ENCODE assay signal across 10 mouse cellular contexts in genomic region chr13:62786135-62786493, GRCm38 (mm10). TPM values are rescaled to one million over a fixed set of nuclear protein-coding genes. Genes with fewer than 3 reads are reported as not detected.
DNase-seq lines count a peak whose midpoint lies in the region; ATAC-seq and TF ChIP-seq lines count a peak whose summit lies in the region.
"Not testable (repeated sequence)": the region's sequence is repeated elsewhere in the genome, so short reads cannot be mapped to it uniquely, and the experiment has no call there.
"Had no signal": no experiment of that assay in that cellular context is flagged by ENCODE, and none has a peak within 500 bp of the region (broad histone marks: within the 10 kb centered on the region; RNA-seq: fewer than 3 reads in every experiment).

No protein-coding gene starts in this region.

- TF ChIP-seq CTCF in MEL (IDR thresholded peaks at IDR 0.05 in 2 of 3, conservative IDR thresholded peaks at IDR 0.05 in 1 of 3; ENCODE audit: control insufficient read depth in 1 of 3, insufficient read depth in 1 of 3, low read depth in 2 of 3, low read length in 3 of 3, poor library complexity in 1 of 3, severe bottlenecking in 1 of 3); layer of hippocampus, adult 2 months (conservative IDR thresholded peaks at IDR 0.05); small intestine, adult 2 months (IDR thresholded peaks at IDR 0.05; ENCODE audit: extremely low read depth, insufficient read length, insufficient replicate concordance, low read depth, low read length): not testable (repeated sequence)

- H3K4me2 ChIP-seq in heart, embryonic 11.5 days = peak overlapping the region; percentile 70
- H3K4me2 ChIP-seq in hindbrain, embryonic 15.5 days = peak overlapping the region; percentile 58
- H3K4me2 ChIP-seq in liver, embryonic 15.5 days = peak overlapping the region; percentile 74
- H3K4me2 ChIP-seq in midbrain, embryonic 13.5 days (replicated peaks) = peak overlapping the region; percentile 69

- not testable (repeated sequence) for H3K27me3 ChIP-seq in MEL (ENCODE audit: control insufficient read depth in 1 of 2, insufficient read depth in 2 of 2, low read length in 2 of 2); forebrain, embryonic 10.5 days (ENCODE audit: poor library complexity, severe bottlenecking); heart, embryonic 11.5 days (ENCODE audit: control insufficient read depth, insufficient read depth, low read length); hindbrain, embryonic 15.5 days; liver, embryonic 15.5 days; midbrain, embryonic 13.5 days; small intestine, adult 2 months (ENCODE audit: control insufficient read depth, insufficient read depth, low read length)

- peak overlapping the region; percentile 73 to 87 for H3K4me3 ChIP-seq in MEL (ENCODE audit: control insufficient read depth in 1 of 2, insufficient read depth in 1 of 2, low read depth in 2 of 2, low read length in 2 of 2)
- H3K4me3 ChIP-seq in forebrain, embryonic 10.5 days = peak overlapping the region; percentile 61
- peak overlapping the region; percentile 56 for H3K4me3 ChIP-seq in heart, embryonic 11.5 days (ENCODE audit: low read depth, low read length)
- H3K4me3 ChIP-seq in hindbrain, embryonic 15.5 days = peak overlapping the region; percentile 61
- H3K4me3 ChIP-seq in layer of hippocampus, adult 2 months = peak overlapping the region; percentile 65
- H3K4me3 ChIP-seq in liver, embryonic 15.5 days (replicated peaks) = peak overlapping the region; percentile 60
- peak overlapping the region; percentile 55 for H3K4me3 ChIP-seq in midbrain, embryonic 13.5 days (replicated peaks)
- peak overlapping the region; percentile 80 for H3K4me3 ChIP-seq in small intestine, adult 2 months (ENCODE audit: low read depth, low read length)

- not testable (repeated sequence) for TF ChIP-seq RAD21 in MEL (IDR thresholded peaks at IDR 0.05; ENCODE audit: low read depth, low read length)

- not testable (repeated sequence) for DNase-seq in MEL (ENCODE audit: low read depth, low spot score); forebrain, embryonic 10.5 days (ENCODE audit: extremely low spot score, low spot score); layer of hippocampus, adult 2 months (ENCODE audit: low spot score in 2 of 2)

- not testable (repeated sequence) for TF ChIP-seq EP300 in MEL (IDR thresholded peaks at IDR 0.05; ENCODE audit: low read depth in 1 of 2, low read length in 2 of 2)

- not testable (repeated sequence) for H3K4me1 ChIP-seq in MEL (ENCODE audit: control insufficient read depth in 1 of 2, insufficient read depth in 2 of 2, low read length in 2 of 2); forebrain, embryonic 10.5 days; heart, embryonic 11.5 days (ENCODE audit: control insufficient read depth, insufficient read depth, low read length); hindbrain, embryonic 15.5 days (replicated peaks); liver, embryonic 15.5 days (replicated peaks); midbrain, embryonic 13.5 days (replicated peaks); small intestine, adult 2 months (ENCODE audit: control insufficient read depth, insufficient read depth, insufficient read length, low read length)

- H3K9ac ChIP-seq in MEL (ENCODE audit: control insufficient read depth, low read depth, low read length, poor library complexity, severe bottlenecking) = peak overlapping the region; percentile 84
- H3K9ac ChIP-seq in heart, embryonic 11.5 days (ENCODE audit: low read depth, low read length) = not testable (repeated sequence)
- peak overlapping the region; percentile 47 for H3K9ac ChIP-seq in hindbrain, embryonic 15.5 days
- 0 out of 2 replicates have a peak overlapping the region, but pooled peaks have one; percentile 38 for H3K9ac ChIP-seq in liver, embryonic 15.5 days
- H3K9ac ChIP-seq in midbrain, embryonic 13.5 days (replicated peaks) = peak overlapping the region; percentile 55; the same call in 1 of the 2 replicates

- not testable (repeated sequence) for TF ChIP-seq POLR2A in MEL (IDR thresholded peaks at IDR 0.05; ENCODE audit: control insufficient read depth in 1 of 2, insufficient read depth in 1 of 2, low read depth in 1 of 2, low read length in 2 of 2, poor library complexity in 1 of 2); small intestine, adult 2 months (IDR thresholded peaks at IDR 0.05; ENCODE audit: low read depth, low read length)

- H3K27ac ChIP-seq in MEL (ENCODE audit: control insufficient read depth, low read depth, low read length); heart, embryonic 11.5 days (ENCODE audit: low read depth, low read length); liver, embryonic 15.5 days (replicated peaks); midbrain, embryonic 13.5 days; small intestine, adult 2 months (ENCODE audit: insufficient read depth, low read depth, low read length): not testable (repeated sequence)
- H3K27ac ChIP-seq in forebrain, embryonic 10.5 days = peak overlapping the region; percentile 72; the same call in 1 of the 2 replicates
- H3K27ac ChIP-seq in hindbrain, embryonic 15.5 days (replicated peaks) = 0 out of 2 replicates have a peak overlapping the region, but pooled peaks have one; percentile 34
- H3K27ac ChIP-seq in layer of hippocampus, adult 2 months = peak overlapping the region; percentile 65; the same call in 1 of the 2 replicates

- ATAC-seq in heart, embryonic 11.5 days (replicated peaks; ENCODE audit: insufficient number of reproducible peaks, low FRiP score, low TSS enrichment); liver, embryonic 15.5 days (ENCODE audit: insufficient read depth): not testable (repeated sequence)
- peak; percentile 17; the same call in 1 of the 2 replicates for ATAC-seq in hindbrain, embryonic 15.5 days (ENCODE audit: low FRiP score, low read depth)
- peak; percentile 40 for ATAC-seq in midbrain, embryonic 13.5 days

- H3K36me3 ChIP-seq in MEL (ENCODE audit: control insufficient read depth in 1 of 2, insufficient read depth in 2 of 2, low read length in 2 of 2); heart, embryonic 11.5 days (ENCODE audit: control insufficient read depth, insufficient read depth, low read length); hindbrain, embryonic 15.5 days; liver, embryonic 15.5 days (replicated peaks); small intestine, adult 2 months (ENCODE audit: control insufficient read depth, insufficient read depth, low read length): not testable (repeated sequence)
- H3K36me3 ChIP-seq in forebrain, embryonic 10.5 days (replicated peaks) = peaks cover 23% of the 10 kb centered on the region
- peaks cover 10% of the 10 kb centered on the region for H3K36me3 ChIP-seq in midbrain, embryonic 13.5 days

- H3K79me2 ChIP-seq in MEL (ENCODE audit: control insufficient read depth, insufficient read depth, low read length, poor library complexity) = not testable (repeated sequence)

- 73% methylated on average over 2 of the region's 2 CpGs for WGBS in forebrain, embryonic 10.5 days
- WGBS in heart, embryonic 11.5 days (ENCODE audit: insufficient replicate concordance) = 46% methylated on average over 2 of the region's 2 CpGs
- WGBS in hindbrain, embryonic 15.5 days = 37% methylated on average over 2 of the region's 2 CpGs
- 46% methylated on average over 2 of the region's 2 CpGs for WGBS in liver, embryonic 15.5 days (ENCODE audit: insufficient replicate concordance)
- WGBS in midbrain, embryonic 13.5 days = 41% methylated on average over 2 of the region's 2 CpGs
- 56% methylated on average over 2 of the region's 2 CpGs for WGBS in small intestine, adult 2 months

- not testable (repeated sequence) for H3K9me3 ChIP-seq in MEL (replicated peaks; ENCODE audit: insufficient read depth, low read length); heart, embryonic 11.5 days (replicated peaks; ENCODE audit: control insufficient read depth, low read length); hindbrain, embryonic 15.5 days; liver, embryonic 15.5 days (replicated peaks)
- peaks cover 20% of the 10 kb centered on the region for H3K9me3 ChIP-seq in forebrain, embryonic 10.5 days
- peaks cover 10% of the 10 kb centered on the region for H3K9me3 ChIP-seq in midbrain, embryonic 13.5 days

RNA-seq across cellular contexts. Expression of gene Gm5141, which starts 0.5 kb away (rescaled TPM):
- total RNA-seq in MEL (2012; rRNA removed) = 0.82 and 1.1 TPM in 2 replicates
- polyA plus RNA-seq in MEL (2012; ENCODE audit: insufficient read depth in 1 of 2, insufficient read length in 2 of 2, low read depth in 1 of 2, low replicate concordance in 2 of 2, missing spikeins in 1 of 2) = 10 to 100 TPM in 1 of 2 experiments, under 1 TPM in 1; 0.82 to 84.2 TPM
- 11.4 and 13.3 TPM in 2 replicates for polyA plus RNA-seq in forebrain, embryonic 10.5 days (2016; fragmentation: Nextera tagmentation; extraction: Ambion mirVana)
- 5.2 and 8.2 TPM in 2 replicates for polyA plus RNA-seq in heart, embryonic 11.5 days (2014; fragmentation: Nextera tagmentation; extraction: Ambion mirVana)
- 9.0 and 9.7 TPM in 2 replicates for polyA plus RNA-seq in hindbrain, embryonic 15.5 days (2015; fragmentation: Nextera tagmentation; extraction: Ambion mirVana)
- 1 to 10 TPM; 7.7 to 8.3 TPM for total RNA-seq in layer of hippocampus, adult 2 months (2021)
- polyA plus RNA-seq in liver, embryonic 15.5 days (2015; fragmentation: Nextera tagmentation; extraction: Ambion mirVana) = 0.81 and 0.93 TPM in 2 replicates
- 10.8 and 12.2 TPM in 2 replicates for polyA plus RNA-seq in midbrain, embryonic 13.5 days (2015; fragmentation: Nextera tagmentation; extraction: Ambion mirVana)
- not detected in 2 replicates for polyA plus RNA-seq in small intestine, adult 2 months (2012; rRNA removed)
- polyA plus RNA-seq: adrenal gland, adult 2 months; liver, adult 2 months had no signal

RNA-seq across cellular contexts. Expression of gene Platr25, which starts 25.6 kb away (rescaled TPM):
- 7.1 and 7.3 TPM in 2 replicates for total RNA-seq in MEL (2012; rRNA removed)
- 100 to 1,000 TPM in 1 of 2 experiments, 1 to 10 TPM in 1; 5.5 to 247 TPM for polyA plus RNA-seq in MEL (2012; ENCODE audit: insufficient read depth in 1 of 2, insufficient read length in 2 of 2, low read depth in 1 of 2, low replicate concordance in 2 of 2, missing spikeins in 1 of 2)
- polyA plus RNA-seq in forebrain, embryonic 10.5 days (2016; fragmentation: Nextera tagmentation; extraction: Ambion mirVana) = 30.6 and 30.9 TPM in 2 replicates
- 19.2 and 21.6 TPM in 2 replicates for polyA plus RNA-seq in heart, embryonic 11.5 days (2014; fragmentation: Nextera tagmentation; extraction: Ambion mirVana)
- 32.6 and 34.6 TPM in 2 replicates for polyA plus RNA-seq in hindbrain, embryonic 15.5 days (2015; fragmentation: Nextera tagmentation; extraction: Ambion mirVana)
- 10 to 100 TPM; 13.0 to 14.5 TPM for total RNA-seq in layer of hippocampus, adult 2 months (2021)
- 3.5 and 4.1 TPM in 2 replicates for polyA plus RNA-seq in liver, embryonic 15.5 days (2015; fragmentation: Nextera tagmentation; extraction: Ambion mirVana)
- 34.7 and 37.0 TPM in 2 replicates for polyA plus RNA-seq in midbrain, embryonic 13.5 days (2015; fragmentation: Nextera tagmentation; extraction: Ambion mirVana)
- 0.08 and 0.09 TPM in 2 replicates for polyA plus RNA-seq in small intestine, adult 2 months (2012; rRNA removed)
